Mouse (Mus musculus): ENCODE results near the gene Coq10b.

DNA sequence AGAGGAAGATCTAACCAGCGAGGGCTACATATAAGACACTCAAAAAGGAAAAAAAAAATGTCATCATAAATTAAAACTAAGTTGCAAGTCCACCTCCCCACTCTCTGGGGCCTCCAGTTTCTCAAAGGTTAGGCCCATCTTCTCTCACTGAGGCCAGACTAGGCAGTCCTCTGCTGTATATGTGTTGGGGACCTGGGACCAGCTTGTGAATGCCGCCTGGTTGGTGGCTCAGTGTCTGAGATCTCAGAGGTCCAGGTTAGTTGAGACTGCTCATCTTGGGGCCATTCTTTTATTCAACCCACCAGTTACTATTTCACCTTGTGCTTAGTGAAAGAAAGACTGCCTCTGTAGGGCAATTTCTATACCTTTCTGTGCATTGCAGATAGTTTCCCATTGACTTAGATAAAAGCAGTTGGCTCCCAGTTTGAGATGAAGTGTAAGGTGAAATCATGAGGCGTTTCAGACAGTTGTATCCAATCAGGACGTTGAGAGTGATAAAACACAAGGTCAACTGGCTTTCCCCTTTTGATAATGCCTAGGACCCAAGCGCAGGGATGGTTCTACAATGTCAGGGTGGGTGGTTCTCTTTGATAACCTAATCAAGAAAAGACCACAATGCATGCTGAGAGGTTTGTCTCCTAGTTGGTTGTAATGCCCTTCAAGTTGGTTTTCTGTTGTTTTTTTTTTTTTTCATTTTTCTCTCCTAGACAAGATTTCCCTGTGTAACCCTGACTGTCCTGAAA lies 23.3 kb downstream of the Coq10b start:
- TF ChIP-seq EP300 (optimal IDR thresholded peaks at IDR 0.05) (no peak), CTCF (IDR thresholded peaks at IDR 0.05; ENCODE audit: low read depth) (no peak)
